Mouse (Mus musculus) bone marrow macrophage, adult 2 months (primary cell): ENCODE measurements around the gene Ikbke. TPM values are rescaled to one million over a fixed set of nuclear protein-coding genes. Genes with fewer than 3 reads are reported as not detected.
A peak's percentile ranks its signal among the peaks of the same experiment; 100 is the strongest.

Experiments used
- H3K27ac ChIP-seq: 2 replicates; pipeline ENCODE4 v1.5.1; 2012; ENCODE audit warnings: low read depth, low read length; ENCODE audit not compliant: insufficient read depth
- H3K4me1 ChIP-seq: 2 replicates; pipeline ENCODE4 v1.6.1; 2012; ENCODE audit warnings: low read length; ENCODE audit not compliant: control insufficient read depth, insufficient read depth
- H3K4me3 ChIP-seq: 2 replicates; pipeline ENCODE4 v1.5.1; 2012; ENCODE audit warnings: mild to moderate bottlenecking, low read length, moderate library complexity; ENCODE audit not compliant: insufficient read depth
- CTCF ChIP-seq: IDR thresholded peaks from 2 replicates; pipeline ENCODE4 v1.5.1; 2012; ENCODE audit warnings: low read depth, mild to moderate bottlenecking, low read length, moderate library complexity
- POLR2A ChIP-seq: IDR thresholded peaks from 2 replicates; pipeline ENCODE4 v1.6.1; 2012; ENCODE audit warnings: mild to moderate bottlenecking, low read depth, low read length, borderline replicate concordance
- polyA plus RNA-seq: library from polyadenylated mRNA; stranded (reverse); fragments of >200 nt; gene quantifications from 2 replicates; pipeline ENCODE4 v1.2.4, GENCODE M21; 2012; ENCODE audit not compliant: missing spikeins, insufficient read depth, insufficient read length

The Ikbke gene
- polyA plus RNA-seq, 1 experiment = 194 TPM

DNA sequence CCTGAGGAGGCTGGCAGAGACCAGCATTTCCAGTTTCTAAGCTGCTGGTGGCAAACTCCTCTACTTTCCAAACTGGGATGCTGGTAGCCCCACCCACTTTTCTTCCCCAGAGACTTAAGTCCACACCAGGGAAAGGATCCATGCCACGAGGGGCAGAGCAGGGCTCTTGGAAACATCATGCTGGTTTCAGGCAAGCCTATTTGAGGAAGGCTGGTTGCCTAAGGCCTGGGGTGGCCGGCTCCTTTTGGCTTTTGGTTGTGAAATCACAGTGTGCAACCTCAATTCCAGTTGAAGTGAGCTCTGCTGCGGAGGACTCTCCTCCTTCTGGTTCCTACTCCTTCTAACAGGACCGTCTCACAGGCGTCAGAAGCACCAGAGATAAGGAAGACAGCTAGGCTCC, 7.4 kb upstream of the Ikbke start:
- Histone ChIP-seq H3K4me3 (no peak overlapping the region), H3K4me1 (peaks cover 49% of the 10 kb centered on the region), H3K27ac (peak overlapping the region; percentile 58)
- TF ChIP-seq POLR2A (no peak), CTCF (no peak)

DNA sequence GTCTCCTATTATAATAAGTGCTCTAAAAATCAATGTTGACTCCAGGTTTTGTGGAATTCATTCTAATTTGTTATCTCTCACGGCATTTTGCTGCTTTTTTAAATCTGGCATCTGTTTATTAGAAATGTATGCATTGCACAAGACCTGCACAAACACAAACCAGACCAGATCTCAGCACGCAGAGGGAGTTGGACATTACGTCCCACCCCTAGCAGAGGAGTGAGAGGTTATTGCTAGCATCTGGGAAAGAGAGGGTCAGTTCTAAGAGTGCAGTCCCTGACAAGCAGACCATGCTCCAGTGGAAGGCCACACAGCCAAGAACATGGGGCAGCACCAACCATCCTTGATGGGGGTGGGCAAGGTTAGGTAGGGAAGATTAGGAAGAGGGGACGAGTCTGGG, 5.2 kb upstream of the Ikbke start:
- no peak for TF ChIP-seq CTCF
- TF ChIP-seq POLR2A = no peak
- no peak overlapping the region for H3K27ac ChIP-seq
- peaks cover 56% of the 10 kb centered on the region for H3K4me1 ChIP-seq
- H3K4me3 ChIP-seq = no peak overlapping the region

DNA sequence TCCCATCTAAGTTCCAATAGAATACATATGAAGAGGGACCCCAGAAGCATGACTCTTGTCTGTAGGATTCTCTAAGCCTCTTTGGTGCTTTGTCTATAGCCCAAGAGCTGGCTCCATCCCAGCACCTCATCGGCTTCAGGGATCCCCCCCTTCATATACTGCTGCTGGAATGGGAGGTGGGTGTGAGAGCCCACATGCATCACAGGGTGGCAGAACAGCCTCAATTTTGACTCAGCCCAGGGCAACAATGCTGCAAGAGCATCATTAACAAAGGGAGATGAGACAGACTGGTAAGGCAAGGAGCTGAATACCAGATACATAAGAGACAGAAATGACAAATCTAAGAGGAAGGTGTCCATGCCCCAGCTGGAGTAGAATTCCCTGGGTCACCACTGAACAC, 4.8 kb upstream of the Ikbke start:
- TF ChIP-seq POLR2A (no peak), CTCF (no peak)
- Histone ChIP-seq H3K27ac (no peak overlapping the region), H3K4me3 (no peak overlapping the region), H3K4me1 (peaks cover 53% of the 10 kb centered on the region)

DNA sequence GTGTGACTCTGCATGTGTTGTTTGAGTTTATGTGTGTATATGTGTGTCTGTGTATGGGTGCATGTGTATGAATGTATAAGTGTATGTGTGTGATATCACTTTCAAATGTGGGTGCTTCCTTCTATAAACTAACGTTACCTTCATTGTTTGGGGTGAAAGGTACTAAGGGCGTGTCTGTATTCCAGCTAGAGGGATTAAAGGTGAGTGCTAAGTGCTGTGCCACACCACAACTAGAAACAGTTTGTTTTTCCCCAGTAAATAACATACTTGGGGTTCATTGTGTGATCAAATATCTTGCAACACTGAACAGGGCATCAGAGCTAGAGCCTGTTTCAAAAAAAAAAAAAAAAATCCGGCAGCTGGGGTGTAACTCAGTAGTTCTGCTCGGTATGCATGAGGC, 2.3 kb upstream of the Ikbke start:
- Histone ChIP-seq H3K27ac (no peak overlapping the region), H3K4me1 (peaks cover 49% of the 10 kb centered on the region), H3K4me3 (no peak overlapping the region)
- TF ChIP-seq CTCF (no peak), POLR2A (no peak)

DNA sequence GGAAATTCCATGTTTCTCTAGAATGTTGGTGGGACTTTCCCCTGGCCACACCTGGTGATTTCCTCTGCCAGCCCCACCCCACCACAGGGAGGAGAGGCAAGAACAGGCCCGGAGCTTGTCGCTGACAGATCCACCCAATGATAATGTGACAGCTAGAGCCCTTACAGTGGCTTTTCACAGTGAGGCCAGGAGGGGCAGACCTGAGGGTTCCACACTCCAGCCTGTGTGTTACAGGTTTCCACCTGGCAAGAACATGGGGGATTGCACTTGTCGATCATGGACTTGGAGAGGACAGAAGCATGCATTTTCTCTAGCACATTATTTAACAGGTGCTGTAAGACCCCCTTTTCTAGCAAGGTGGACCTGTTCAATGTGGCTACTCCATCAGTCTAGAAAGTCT, 874 bp upstream of the Ikbke start:
- Histone ChIP-seq H3K4me1 (peaks cover 52% of the 10 kb centered on the region), H3K27ac (no peak overlapping the region), H3K4me3 (no peak overlapping the region)
- no peak for TF ChIP-seq POLR2A
- no peak for TF ChIP-seq CTCF

DNA sequence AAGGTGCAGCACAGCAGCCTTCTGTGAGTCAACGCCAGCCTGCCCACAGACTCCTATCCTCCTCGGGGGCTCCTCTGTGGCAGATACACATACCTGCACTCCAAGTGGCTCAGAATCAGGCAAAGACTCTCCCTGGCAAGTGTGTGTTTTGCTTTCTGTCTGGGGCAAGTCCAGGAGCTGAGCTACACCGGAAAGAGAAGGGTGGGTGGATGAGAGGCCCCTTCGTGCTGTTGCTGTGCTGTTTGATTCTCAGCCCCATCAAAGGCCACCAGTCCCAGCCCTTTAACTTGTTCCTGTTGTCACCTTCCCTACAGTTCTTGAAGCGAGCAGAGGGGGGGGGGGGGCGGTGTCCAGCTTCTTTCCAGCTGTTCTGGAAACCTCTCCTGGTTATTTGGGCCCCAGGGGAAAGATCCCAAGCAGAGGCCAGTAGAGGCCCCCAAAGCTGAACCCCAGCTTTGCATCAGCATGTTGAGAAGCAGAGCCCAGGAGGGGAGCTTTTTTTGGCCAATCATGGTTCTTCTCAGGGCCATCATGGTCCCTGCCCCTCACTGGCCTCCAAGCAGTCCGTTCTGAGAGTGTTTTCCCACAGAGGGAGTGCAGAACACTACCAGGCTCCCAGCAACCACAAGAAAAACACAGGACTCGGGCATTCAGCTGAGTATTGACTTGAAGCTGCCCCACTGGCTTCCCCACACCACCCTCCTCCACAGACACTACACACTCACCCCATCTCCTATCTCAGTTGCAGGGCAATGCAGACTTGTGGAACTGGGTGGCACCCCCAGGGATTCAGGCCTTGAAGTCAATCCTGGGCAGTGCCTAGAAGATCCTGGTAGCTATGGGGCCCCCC, 575 bp downstream of the Ikbke start:
- Histone ChIP-seq H3K27ac (peak overlapping the region; percentile 92), H3K4me1 (peaks cover 62% of the 10 kb centered on the region), H3K4me3 (peak overlapping the region; percentile 59)
- TF ChIP-seq CTCF = no peak
- TF ChIP-seq POLR2A = no peak

DNA sequence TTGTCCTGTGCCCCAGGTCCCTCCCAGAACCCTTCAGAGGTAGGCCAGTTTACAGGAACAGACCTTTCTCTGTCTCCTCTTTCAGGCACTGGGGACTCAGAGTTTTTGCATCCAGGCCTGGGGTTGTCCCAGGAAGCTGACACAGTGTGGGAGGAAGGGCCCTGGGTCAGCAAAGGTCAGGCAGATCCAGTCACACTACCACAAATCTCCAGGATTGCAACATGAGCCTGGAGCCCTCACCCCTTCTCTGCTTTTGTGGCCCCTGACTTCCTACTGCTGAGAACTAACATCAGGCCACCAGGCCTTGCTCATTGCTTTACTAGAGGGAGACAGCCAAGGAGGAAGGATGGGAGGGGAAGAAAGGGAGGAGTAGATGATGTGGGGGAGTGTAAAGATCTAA, 2.6 kb downstream of the Ikbke start:
- Histone ChIP-seq H3K4me3 (peak overlapping the region; percentile 39), H3K27ac (peak overlapping the region; percentile 92), H3K4me1 (peaks cover 44% of the 10 kb centered on the region)
- TF ChIP-seq CTCF = no peak
- no peak for TF ChIP-seq POLR2A

DNA sequence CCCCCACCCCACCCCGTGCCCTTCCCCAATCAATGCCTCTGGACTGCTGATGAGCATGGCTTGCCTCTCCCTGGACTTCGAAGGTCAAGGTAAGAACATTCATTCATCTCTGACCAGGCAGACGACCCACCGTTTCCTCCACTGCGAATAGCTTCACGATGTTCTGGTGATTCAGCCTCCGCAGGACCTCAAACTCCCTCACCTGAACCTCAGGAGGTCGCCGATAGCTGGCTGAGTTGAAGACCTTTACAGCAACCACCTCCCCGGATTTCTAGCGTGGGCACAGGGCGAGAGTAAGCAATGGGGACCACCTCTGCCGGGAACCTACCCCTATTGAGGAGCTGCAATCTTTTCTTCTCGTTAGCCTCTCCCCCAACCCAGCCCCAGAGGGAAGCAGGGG, 3.8 kb downstream of the Ikbke start:
- Histone ChIP-seq H3K4me1 (peaks cover 44% of the 10 kb centered on the region), H3K27ac (peak overlapping the region; percentile 92; the same call in 1 of the 2 replicates), H3K4me3 (peak overlapping the region; percentile 39; the same call in 1 of the 2 replicates)
- TF ChIP-seq CTCF = no peak
- TF ChIP-seq POLR2A = no peak

DNA sequence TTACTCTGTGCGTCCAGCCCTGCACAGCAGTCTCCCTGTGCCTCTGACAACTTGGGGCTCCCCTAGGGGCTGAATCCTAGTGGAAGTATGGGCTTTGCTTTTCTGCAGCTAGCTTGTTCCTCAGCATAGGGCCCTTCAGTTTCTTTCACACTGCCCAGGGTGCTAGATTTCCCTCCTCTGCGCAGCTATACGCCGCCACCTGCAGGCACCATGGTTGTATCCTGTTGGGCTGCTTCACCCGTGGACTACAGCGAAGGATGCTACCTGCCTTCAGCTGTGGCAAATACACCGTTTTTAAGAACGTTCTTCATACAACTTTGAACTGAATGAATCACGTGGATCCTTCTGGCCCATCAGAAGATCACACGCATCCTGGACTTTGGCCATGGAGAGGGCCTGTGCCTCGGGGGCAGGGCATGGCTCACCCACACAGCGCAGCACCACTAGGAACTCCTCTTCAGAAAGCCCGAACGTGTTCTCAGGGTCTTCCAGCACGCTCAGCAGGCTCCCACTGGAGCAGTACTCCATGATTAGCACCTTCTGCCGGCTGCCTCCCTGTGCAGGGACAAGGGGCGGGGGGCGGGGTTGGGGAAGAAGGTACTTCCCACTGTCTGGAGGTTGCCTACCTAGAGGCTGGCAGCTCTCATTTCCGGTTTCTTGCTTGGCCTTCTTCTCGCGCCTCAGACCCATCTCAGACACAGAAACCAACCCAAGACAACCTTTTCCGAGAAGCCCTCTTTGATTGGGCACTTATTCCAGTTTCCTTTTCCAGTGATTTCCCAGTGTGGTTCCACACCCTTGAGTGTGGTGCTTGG, 4.5 kb downstream of the Ikbke start:
- no peak overlapping the region for H3K27ac ChIP-seq
- no peak for TF ChIP-seq POLR2A
- TF ChIP-seq CTCF = no peak
- peaks cover 39% of the 10 kb centered on the region for H3K4me1 ChIP-seq
- H3K4me3 ChIP-seq = no peak overlapping the region
